Mouse (Mus musculus) ovary, postnatal 10 days (tissue): ENCODE measurements around the gene Fbxw7.
"Not testable (repeated sequence)": the region's sequence is repeated elsewhere in the genome, so short reads cannot be mapped to it uniquely, and the experiment has no call there.

Source experiments
- DNase-seq: peaks from one replicate; pipeline ENCODE4 v3.0.0; 2022; ENCODE audit warnings: low spot score

The Fbxw7 gene

DNA sequence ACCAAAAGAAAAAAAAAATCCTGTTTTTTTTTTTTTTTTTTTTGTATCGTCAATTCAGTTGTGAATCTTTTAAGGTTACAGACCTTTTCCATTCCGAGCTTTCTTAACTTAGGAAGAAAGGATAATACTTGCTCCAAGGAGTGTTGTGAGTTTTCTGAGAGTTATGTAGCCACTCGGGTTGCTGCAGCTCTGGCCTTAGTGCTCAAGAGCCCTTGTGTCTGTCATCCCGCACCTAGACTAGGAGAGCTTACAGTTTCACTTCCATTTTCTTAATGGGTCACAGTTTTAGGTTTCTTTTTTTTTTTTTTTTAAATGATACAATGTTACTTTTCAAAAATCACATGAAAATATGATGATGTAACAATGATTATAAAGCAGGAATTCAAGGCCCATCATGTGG, 12.5 kb downstream of the Fbxw7 start:
- no peak for DNase-seq

DNA sequence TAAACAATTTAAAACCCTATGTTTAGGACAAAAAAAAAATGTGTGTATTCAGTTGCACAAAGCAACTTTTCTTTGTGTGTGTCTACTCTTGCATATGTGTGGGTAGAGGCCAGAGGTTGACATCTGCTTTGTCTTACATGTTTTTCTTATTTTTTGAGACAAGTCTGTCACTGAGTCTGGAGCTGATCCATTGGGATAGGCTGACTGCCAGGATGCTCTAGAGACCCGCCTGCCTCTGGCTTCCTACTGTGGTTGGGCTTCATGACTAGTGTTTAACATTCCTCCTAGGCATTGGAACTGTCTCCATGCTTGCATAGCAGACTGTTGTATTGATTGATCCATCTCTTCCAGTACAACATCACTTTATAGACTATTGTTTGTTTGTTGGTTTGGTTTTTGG, 14.3 kb downstream of the Fbxw7 start:
- DNase-seq, result no peak

DNA sequence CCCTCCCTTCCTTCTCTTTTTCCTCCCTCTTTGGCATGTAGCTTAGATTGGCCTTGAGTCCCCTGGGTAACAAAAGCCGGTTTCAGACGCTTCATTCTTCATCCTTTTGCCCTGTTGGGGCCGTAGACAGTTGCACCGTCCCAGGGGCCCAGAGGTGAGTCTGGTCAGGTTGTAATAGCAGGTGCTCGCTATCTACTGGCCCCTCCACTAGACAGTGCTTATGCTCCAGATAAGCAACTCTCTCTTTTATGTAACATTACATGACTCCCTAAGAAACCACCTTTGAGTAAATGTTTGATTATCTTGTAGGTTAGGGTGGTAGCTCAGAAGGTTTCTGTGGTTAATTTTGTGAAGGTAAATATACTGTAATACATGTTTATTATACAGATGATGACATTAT, 21.0 kb downstream of the Fbxw7 start:
- DNase-seq, result no peak

DNA sequence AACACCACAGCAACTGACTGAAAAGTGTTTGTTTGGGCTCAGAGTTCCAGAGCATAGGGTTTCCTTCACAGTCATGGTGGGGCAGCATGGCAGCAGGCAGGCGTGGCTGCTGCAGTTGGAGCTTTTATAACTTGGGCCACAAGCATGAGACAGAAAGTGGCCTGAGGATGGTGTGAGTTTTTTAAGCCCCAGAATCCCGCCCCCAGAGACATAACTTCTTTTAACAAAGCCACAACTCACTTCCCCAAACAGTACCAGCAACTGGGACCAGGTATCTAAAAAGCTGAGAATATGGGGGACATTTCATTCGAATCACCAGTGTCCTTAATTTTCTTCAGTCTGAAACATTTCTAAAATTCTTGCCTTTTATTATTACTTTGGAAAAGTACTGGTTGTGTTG, 22.9 kb downstream of the Fbxw7 start:
- DNase-seq, result no peak

DNA sequence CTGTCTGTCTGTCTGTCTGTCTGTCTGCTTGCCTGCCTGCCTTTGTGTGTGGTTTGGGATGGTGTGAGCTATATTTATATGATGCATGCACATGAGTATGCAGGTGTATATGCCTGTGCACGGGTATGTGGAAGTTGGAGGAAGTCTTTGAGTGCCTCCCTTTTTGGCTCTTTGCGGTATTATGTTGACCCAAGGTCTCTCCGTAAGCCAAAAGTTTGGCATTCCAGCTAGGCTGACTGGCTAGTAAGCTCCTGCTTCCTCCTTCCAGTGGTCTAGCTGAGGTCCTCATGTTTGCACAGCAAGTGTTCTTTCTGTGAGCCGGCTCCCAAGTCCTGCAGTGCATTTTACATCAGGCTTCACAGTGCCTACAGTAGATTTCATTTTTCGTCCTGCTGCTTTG, 24.4 kb downstream of the Fbxw7 start:
- no peak for DNase-seq

DNA sequence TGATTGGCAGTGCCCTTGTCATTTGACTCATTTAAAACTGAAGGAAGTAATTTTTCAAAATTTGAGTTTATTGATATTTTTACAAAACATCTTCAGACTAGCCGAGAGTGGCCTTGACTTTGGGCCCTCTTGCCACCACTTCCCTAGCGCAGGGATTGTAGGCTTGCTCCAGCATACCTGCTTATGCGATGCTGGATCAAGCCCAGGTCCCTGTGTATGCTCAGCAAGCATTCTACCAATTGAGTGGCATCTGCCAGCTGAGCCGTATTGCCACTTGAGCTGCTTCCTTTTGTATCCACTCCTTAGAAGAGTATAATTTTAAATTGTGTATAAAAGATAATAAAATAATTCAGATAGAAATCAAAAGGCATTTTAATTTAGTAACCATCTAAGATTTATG, 26.2 kb downstream of the Fbxw7 start:
- no peak for DNase-seq

DNA sequence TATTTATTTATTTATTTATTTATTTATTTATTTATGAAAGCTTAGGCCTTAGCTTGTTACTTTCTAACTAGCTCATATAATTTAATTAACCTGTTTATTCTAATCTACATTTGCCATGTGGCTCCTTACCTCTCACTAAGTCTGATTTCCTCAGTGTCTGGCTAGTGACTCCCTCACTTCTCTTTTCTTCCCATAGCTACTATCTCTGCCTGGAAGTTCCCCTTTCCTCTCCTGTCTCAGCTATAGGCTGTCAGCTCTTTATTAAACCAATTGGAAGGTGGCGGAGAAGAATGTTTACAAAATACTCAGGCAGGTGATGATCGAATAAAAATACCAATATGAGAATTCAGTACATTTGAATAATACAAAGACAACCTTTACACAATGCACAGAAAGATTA, 27.7 kb downstream of the Fbxw7 start:
- DNase-seq, result no peak

DNA sequence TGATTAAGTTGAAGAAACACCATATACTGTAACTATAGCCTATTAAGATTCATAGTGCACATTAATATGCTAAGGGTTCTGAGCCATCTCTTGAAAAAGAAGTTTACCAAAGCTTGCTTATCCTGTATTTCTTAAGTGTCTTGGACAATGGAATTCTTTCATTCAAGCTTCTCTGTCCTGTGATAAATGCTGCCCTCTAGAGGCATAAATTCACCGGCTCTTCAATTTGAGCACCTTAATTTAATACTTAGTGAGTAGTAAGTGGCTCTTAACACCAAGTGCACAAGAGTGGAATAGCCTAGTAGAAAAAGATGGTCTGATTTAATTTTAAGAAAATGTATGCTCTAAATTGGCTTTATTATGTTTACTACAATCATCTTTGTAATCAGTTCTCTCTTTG, 28.5 kb downstream of the Fbxw7 start:
- DNase-seq, result no peak

DNA sequence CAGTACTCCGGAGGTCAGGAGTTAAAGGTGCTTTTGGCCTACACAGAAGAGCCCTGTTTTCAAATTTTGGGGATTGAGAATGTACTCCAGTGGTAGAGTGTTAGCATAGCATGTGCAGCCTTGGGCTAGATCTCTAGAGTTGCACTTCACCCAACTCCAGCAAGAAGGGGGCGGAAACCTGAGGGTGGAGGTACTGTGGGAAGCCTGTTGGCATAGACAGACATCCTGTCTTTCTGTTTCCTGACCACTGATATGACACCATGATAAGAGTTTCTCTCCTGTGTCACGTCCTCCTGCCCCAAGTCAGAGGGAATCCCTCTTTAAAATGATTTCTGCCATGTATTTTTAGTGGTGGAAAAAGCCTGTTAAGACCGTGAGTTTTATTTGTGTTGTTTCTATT, 33.7 kb downstream of the Fbxw7 start:
- no peak for DNase-seq

DNA sequence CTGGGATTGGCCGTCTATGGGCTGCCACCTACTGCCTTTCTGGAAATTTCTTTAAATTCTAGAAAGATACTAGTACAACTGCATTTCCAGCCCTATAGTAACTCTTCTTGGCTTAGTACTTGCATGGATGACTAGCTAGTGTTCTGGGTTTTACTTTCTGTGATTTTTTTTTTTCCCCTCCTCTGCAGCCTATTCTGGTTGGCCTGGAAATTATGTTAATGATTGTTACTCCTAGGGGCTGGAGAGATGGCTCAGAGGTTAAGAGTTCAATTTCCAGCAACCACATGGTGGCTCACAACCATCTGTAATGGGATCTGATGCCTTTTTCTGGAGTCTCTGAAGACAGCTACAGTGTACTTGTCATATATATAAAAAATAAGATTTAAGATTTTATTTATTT, 35.4 kb downstream of the Fbxw7 start:
- DNase-seq, result no peak

DNA sequence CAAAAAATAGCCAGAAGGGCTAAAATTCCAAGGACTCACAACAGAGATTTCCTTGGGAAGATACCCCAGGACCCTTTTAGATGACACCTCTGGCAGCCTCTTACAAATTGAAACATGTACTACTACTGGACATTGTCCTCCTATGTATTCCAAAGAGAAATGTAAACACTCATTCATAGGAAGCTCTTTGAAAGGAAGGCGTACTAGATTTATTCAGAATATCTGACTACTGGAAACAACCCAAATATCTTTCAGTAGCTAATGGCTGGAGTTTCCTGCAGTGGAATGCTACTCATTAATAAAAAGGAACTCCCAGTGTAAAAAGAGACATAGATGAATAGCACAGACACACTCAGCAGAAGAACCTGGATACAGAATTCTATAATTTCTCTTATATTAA, 36.7 kb downstream of the Fbxw7 start:
- no peak for DNase-seq

DNA sequence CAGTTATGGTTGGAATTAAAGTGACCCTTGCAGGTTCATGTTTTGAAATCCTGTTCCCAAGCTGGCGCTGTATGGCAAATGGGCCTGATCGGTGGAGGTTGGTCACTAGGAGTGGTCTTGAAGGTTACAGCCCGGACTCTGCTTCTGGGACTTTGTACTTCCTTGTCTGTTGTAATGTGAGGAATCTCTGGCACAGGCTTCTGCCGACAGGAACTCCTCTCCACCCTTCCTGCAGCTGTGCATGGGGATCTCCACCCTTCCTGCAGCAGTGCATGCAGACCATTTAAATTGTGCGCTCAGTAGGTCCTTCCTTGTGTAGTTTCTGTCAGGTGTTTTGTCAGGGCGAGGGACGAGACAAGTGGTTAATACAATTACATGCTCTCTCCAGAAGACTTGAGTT, 37.8 kb downstream of the Fbxw7 start:
- DNase-seq, result no peak

DNA sequence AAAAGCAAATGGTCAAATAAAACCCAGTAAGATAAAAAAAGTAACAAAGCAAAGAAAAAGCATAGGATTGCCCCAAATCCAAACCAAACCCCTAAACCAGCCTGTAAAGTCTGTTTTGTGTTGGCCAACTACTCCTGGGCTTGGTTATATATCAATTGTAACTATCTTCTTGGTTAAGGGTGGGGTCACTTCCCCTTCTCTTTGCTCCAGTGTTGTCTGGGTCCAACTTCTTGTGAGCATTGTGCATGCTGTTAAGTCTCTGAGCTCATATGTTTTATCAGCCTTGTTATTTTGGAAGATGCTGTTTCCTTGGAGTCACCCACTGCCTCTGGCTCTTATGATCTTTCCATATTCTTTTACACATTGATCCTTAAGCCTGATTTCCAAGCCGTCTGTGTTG, 39.4 kb downstream of the Fbxw7 start:
- no peak for DNase-seq

DNA sequence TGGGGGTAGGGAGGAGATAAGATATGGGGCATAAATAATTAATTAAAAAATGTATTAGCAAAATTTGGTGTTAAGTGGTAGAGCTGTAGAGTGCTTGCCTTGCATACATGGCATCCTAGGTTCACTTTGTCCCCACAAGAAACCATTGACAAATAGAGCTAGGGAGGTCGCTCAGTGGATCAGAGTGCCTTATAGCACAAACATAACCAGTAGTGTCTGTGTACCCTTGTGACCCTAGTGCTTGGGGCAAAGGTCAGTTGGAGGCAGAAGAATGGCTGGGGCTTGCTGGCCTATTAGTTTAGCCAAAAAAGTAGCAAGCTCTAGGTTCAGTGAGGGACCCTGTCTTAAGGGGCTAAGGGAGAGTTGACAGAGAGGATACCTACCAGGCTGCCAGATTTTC, 45.6 kb downstream of the Fbxw7 start:
- DNase-seq, result no peak

DNA sequence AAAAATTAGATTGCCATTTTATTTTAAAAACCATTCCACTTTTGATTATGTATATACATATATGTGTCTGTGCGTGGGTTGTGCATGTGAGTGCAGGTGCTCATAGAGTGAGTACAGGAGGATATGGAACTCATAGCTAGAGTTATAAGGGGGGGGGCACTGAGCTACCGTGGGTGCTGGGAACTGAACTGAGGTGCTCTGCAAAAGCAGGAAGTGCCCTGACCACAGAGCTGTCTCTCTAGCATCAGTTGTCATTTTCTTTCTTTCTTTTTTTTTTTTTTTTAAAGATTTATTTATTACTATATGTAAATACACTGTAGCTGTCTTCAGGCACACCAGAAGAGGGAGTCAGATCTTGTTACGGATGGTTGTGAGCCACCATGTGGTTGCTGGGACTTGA, 46.7 kb downstream of the Fbxw7 start:
- not testable (repeated sequence) for DNase-seq

DNA sequence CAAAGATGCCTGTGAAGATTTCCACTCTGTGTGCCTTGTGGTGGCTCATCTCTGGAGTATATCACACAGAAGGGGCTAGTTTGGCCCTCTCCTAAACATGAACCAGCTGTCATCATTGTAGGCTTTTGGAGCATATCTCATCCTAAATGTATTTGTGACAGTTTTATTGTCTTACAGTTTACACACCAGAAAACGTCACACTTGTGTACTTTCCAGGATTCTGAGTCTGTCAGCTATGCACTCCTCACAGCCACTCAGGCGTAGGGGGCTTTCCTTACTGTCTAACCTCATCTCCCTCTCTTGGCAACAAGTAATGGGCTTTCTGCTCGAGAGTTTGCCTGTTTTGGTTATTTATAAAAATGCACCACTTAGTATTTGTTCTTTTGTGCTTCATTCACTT, 50.6 kb downstream of the Fbxw7 start:
- DNase-seq, result no peak

DNA sequence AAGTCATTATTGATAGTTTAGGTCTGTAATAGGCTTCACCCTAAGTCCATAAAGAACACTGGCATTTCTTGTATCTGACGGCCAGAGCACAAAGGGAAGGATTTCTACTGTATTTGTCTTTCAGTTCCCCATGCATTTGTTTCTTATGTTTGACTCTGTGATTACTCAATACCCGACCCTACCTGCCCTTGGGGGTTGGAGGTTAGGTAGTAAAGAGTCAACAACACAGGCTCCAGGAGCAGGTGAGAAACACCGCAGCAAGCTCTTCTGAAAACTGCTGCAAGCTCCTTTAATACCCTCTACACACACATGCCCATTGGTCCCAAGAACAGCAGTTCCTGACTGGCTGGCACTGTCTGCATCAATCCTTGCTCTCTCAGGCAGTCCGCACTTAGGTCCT, 51.8 kb downstream of the Fbxw7 start:
- no peak for DNase-seq

DNA sequence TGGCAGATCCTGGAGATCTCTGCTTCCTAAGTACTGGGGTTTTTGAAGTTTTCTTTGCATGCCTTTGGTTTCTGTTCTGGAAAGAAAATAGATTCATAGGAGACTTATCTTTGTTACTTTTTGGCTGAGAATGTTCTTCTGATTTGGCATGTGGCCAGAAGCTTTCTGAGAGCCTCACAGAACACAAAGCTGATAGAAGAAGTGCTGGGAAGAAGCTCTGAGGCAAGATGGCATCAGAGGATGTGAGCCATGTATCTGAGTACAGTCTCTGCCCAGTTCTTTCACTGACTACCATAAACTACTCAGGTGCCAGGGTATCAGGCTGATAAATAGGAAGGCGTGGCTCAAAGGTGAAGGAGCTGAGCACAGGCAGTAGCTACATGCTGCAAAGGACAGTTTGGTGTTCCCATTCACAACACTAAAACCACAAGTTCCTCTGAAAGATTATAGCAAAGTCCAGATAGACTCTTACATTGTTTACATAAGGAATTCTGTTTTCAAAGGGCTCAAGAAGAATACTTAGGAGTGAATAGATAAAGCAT, 52.4 kb downstream of the Fbxw7 start:
- DNase-seq, result no peak

DNA sequence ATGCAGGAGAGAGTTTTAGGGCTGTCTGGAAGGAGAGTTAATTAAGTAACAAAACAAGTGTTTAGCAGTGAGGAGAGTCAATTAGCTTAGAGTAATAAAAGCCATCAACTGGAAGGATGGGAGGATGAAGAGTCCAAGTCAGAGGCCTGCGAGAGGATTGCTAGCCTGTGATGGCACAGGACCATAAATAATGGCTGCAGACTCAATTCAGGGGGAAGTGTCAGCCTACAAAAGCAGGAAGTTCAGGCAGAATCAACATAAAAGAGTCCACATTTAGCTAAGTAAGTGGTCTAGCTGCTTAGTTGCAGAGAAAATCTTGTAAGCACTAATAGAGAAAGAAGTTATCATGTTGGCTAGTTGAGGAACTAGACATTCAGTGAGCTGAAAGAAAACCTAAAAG, 52.9 kb downstream of the Fbxw7 start:
- no peak for DNase-seq

DNA sequence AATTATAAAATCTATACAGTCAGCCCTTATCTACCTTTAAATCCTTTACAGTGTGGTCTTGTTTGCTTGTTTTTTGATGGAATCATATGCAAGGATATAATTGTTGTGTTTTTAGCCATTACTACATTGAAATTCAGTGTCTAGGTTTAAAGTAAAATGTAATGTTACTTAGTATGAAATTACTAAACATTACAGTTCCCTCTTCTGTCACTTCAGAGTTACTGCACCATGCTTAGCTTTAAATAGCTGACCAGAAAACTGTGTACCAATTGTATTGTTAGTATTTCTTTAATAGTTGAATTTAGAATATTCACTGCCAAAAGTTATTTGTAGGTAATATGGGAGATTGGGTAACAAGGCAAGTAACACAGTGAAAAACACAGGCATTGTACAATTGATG, 55.1 kb downstream of the Fbxw7 start:
- no peak for DNase-seq

DNA sequence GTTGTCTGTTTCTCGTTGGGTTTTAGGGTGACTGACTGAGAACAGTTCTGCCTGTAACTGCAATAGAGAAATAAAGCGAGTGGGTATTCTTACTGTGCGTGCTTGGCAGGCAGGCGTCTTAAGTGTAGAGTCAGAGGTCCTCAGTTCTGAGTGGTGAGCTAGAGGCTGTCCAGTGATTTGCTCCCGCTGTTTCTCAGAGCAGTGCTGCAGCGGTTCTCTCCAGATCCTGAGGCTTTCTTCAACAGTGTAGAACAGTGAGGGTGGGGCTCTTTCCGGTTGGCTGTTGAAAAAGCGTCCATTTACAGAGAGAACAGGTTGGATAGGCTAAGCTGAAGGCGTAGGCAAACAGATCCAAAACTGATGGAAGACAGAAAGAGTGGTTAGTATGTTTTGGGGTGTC, 60.2 kb downstream of the Fbxw7 start:
- DNase-seq, result no peak

DNA sequence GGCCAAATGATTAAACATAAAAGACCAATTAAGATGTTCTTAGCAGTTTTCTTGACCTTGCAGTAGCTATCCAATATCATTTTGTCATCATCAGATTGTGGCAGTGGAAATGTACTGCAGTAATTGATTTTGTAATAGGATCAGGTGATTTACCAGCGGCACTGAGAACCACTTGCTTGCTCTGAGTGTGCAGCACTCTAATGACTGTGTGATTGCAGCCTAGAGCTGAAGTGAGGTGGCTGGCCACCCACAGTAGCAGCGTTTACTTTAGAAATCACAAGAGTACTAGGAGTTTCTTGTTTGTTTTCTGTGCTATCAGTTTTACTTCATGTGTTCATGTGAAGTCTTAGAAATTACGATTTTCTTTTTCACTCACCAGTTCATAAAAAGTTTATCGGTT, 61.1 kb downstream of the Fbxw7 start:
- DNase-seq, result no peak

DNA sequence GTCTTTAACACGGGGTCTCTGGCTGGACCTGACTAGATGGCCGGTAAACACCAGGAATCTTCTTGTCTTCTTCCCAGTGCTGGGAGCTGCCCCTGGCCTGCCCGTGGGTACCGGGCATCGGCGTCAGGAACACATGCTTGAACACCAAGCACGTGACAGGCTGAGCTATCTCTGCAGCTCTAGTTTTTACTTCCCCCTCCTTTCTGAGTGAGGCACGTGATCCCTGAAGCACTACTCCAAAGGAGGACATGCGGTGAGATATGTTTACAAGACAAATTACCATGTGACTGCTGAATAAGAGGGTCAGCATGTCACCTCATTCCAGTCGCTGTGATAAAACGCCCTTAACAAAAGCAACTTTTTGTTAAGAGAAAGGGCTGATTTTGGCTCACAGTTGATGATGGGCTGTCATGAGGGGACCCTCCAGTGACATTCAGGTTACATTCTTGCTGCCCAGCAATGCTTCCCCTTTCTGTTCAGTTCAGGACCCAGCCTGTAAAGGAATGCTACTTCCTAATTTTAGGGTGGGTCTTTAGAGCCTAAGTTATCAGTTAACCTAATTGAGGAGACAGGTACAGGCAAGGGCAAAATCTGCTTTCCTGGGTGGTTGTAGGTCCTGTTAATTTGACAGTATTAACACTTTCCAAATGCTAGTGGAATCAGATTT, 68.9 kb downstream of the Fbxw7 start:
- no peak for DNase-seq

DNA sequence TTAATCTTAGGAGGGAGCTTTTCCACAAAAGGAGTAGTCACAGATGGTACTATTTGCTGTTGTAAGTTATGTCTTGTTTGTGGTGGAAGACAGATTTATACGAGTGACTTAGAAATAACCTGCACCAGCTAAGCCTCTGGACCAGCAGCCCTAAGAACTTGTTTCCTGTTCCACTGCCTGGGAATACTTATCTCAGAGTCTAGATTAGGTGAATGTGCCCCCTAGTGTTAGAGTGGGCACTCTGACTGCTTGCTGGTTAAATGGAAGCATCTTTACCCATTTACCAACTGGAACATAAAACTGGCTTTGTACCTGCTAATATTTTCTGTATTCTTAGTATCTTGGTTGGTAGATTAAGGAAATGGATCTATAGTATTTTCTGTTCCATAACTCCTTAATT, 74.6 kb downstream of the Fbxw7 start:
- DNase-seq, result no peak

DNA sequence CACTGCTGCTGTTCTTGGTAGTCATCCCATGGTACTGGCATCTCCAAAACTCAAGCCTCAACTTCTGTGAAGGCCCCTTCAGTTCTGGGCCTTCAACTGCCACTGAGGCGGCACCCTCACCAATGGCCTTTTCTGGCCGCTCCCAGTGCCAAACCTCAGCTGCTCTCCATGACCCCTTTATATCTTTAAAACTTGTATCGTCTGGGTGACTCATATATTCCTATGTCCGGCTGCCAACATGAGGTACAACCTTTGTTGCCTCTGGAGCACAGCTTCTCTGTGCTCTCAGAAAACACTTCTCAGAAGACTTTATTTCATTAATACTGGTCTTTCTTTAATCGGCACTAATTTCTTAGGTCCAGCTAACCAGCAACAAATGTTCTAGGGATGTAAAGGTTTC, 75.9 kb downstream of the Fbxw7 start:
- DNase-seq, result no peak
